Mouse (Mus musculus) bone marrow macrophage, adult 2 months (primary cell): ENCODE results near the gene Dtx3l. TPM values are rescaled to one million over a fixed set of nuclear protein-coding genes. Genes with fewer than 3 reads are reported as not detected.

Experiments used
- H3K27ac ChIP-seq: 2 replicates; pipeline ENCODE4 v1.5.1; 2012; ENCODE audit warnings: low read depth, low read length; ENCODE audit not compliant: insufficient read depth
- H3K4me1 ChIP-seq: 2 replicates; pipeline ENCODE4 v1.6.1; 2012; ENCODE audit warnings: low read length; ENCODE audit not compliant: control insufficient read depth, insufficient read depth
- H3K4me3 ChIP-seq: 2 replicates; pipeline ENCODE4 v1.5.1; 2012; ENCODE audit warnings: mild to moderate bottlenecking, low read length, moderate library complexity; ENCODE audit not compliant: insufficient read depth
- CTCF ChIP-seq: IDR thresholded peaks from 2 replicates; pipeline ENCODE4 v1.5.1; 2012; ENCODE audit warnings: low read depth, mild to moderate bottlenecking, low read length, moderate library complexity
- POLR2A ChIP-seq: IDR thresholded peaks from 2 replicates; pipeline ENCODE4 v1.6.1; 2012; ENCODE audit warnings: mild to moderate bottlenecking, low read depth, low read length, borderline replicate concordance
- polyA plus RNA-seq: library from polyadenylated mRNA; stranded (reverse); fragments of >200 nt; gene quantifications from 2 replicates; pipeline ENCODE4 v1.2.4, GENCODE M21; 2012; ENCODE audit not compliant: missing spikeins, insufficient read depth, insufficient read length

Dtx3l gene
- polyA plus RNA-seq, 1 experiment = 64.2 TPM

DNA sequence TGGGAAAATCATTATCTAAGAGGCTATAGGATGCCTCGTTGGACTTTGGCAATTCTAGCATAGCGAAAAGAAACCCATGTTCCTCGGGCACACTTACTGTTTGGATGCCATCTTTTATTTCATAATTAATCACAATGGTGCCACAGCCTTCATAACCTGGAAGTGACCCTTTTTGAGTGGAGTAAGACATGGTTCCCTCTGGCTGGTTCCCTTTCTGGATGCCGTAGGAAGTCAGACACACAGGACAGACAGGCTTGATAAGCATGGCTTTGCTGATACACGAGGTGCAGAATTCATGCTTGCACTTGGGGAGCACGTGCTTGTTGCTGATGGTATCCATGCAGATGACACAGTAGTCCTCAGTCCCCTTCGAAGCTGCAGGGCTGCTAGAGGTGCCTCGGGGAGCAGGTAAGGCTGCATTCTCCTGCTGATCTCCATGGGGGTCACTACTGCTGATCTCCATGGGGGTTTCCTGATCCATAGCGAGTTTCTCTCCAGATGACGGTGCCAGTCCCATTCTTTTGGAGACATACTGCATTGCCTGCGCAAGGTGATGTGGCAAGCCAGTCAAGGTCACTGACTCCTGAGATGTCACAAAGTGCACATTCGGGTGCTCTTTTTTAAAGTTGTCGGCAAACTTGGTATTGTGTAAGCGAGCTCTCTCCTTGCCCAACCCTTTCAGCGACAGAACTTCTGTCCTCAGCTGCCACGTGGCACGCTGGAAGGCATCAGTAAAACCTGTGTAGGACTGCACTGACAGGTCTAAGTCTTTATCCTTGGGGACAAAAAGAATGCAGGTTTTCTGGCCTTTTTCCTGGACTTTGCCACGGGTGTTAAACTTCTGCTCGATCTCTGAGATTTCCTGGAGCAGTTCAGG lies 6.5 kb downstream of the Dtx3l start:
- no peak overlapping the region for H3K4me3 ChIP-seq
- H3K4me1 ChIP-seq = peaks cover 17% of the 10 kb centered on the region
- TF ChIP-seq CTCF (no peak), POLR2A (no peak)
- no peak overlapping the region for H3K27ac ChIP-seq

DNA sequence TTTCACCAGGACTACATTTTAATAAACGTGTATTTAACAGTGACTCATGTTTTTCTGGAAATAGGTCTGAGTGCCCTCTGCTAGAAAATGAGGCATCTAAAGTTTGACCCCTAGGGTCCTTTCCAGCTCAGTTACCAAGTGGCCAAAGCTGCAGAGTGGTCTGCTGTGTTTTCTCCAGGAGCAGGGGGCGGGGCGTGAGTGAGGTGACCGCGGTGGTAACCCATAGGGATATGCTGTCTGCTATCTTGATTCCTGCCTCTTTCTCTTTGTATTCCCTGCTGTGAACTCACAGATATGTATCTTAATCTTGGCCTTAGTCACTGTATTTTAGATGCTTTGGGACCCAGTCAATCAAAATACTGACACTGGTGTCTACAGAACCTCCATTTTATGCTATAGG lies 14.6 kb downstream of the Dtx3l start:
- Histone ChIP-seq H3K4me1 (peaks cover 8% of the 10 kb centered on the region), H3K27ac (no peak overlapping the region), H3K4me3 (no peak overlapping the region)
- no peak for TF ChIP-seq CTCF
- TF ChIP-seq POLR2A = no peak

DNA sequence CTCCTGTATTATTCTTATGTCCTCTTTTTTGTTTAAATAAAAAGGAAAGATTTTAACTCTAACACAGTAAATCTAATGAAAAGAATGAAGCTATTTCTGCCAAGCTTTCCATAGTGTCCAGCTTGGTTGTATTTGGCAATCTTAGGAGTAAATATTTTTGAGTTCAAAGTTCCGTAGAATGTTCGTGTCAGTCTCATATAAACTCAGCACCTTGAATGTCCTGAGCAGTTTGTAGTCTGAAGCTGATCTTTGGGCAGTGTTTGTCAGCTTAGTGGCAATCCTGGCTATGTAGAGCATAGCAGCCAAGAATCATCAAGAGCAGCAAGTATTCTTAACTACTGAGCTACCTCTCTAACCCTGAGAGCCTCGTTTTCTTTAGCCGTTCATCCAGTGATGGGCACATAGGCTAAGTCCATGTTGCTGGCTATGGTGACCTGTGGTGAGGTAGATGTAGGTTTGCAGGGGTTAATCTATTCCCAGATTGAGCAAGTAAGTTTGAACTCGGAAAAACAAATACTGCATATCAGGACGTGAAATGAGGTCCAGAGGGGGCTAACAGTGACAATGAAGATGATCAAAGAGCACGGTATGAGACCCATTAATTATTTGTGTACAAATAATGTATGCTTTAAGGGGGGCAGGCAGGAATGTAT lies 15.3 kb downstream of the Dtx3l start:
- H3K27ac ChIP-seq = no peak overlapping the region
- no peak for TF ChIP-seq POLR2A
- no peak for TF ChIP-seq CTCF
- no peak overlapping the region for H3K4me3 ChIP-seq
- H3K4me1 ChIP-seq = peaks cover 14% of the 10 kb centered on the region

DNA sequence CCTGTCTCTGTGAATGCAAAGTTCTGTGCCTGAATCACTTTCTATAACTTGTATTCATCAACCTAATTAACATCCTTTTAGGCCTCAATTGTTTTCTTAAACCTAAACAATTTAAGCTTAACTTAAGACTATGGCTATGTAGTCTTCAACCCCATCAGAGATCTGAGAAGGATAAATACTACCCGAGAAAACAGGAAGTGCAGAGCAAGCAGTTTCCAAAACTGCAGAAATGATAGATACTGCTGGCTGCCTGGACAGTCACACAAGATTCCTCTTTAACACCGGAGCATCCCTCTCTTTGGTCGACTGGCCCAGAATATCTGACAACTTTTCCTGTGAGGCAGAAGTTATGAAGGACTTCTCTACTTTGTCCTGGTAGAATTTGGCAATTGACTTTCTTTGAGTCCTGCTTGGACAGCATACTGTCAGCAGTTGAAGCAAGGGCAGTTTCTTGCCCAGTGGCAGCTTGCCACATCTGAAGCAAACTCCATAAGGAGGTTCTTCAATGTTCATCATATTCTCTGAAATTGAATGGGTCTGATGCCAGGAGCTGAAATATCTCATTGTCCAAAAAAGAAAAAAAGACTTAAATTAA lies 16.6 kb downstream of the Dtx3l start:
- H3K4me1 ChIP-seq = peaks cover 16% of the 10 kb centered on the region
- no peak overlapping the region for H3K27ac ChIP-seq
- no peak for TF ChIP-seq POLR2A
- TF ChIP-seq CTCF = no peak
- no peak overlapping the region for H3K4me3 ChIP-seq

DNA sequence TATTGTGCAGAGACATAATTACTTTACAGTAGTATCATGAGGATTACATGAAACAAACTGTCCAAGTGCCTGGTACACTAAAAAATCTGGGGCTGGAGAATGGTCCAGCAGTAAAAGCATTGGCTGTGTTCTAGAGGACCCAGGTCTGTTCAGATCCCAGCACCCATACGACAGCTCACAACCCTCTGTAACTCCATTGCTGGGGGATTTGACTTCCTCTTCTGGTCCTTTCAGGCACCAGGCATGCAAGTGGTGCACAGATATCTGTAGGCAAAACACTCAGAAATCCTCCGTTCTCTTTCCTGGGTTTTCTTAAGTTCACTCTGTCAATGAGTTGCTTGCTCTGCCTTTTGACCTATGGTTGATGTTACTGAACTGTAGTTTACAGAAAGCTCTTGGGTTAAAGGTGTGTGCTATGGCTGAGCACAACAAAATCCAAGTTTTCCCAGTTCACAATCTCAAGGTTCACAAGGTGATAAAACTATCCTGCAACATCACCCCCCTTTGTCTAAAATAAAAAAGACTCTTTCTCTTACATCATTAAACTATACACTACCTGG lies 17.2 kb downstream of the Dtx3l start:
- Histone ChIP-seq H3K4me1 (peaks cover 16% of the 10 kb centered on the region), H3K27ac (no peak overlapping the region), H3K4me3 (no peak overlapping the region)
- TF ChIP-seq POLR2A (no peak), CTCF (no peak)

DNA sequence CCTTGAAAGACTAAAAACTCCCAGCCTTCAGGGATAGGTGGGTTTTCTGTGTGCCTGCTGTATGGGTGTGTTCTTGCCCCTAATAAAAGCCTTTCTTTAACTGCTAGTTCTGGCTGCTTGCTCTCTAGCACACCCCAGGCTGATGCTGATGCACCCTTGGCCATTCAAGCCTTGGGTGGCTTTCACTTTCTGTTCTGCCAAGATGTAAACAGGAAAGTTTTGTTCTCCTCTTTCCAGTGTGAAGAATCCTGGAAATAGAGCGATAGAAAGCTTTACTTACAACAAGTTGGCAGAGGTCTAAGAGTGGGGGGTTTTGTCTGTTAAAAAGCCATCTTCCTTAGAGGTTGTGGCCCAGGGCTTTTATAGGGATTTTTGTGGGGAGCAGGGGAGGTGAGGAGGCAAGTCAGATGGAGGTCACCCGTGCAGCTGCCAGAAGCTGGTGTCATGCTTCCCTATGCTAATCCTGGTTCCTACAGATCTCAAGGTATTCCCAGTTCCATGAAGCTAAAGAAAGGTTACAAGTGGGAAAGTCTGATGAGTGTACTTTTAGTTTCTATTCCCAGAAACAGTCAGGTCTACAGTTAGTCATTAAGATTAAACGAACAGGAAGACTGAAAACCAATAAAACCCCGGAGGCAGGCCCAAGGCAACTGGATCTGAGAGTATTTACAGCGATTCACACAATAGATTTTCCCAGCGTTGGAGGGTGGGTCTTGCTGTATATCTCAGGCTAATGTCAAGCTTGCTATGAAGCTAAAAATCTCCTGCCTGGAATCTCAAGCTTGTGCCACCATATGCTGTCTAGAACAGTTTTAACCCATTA lies 20.0 kb downstream of the Dtx3l start:
- peak overlapping the region; percentile 32; the same call in 1 of the 2 replicates for H3K4me3 ChIP-seq
- TF ChIP-seq POLR2A = no peak
- no peak for TF ChIP-seq CTCF
- H3K27ac ChIP-seq = peak overlapping the region; percentile 15; the same call in 1 of the 2 replicates
- H3K4me1 ChIP-seq = peaks cover 19% of the 10 kb centered on the region

DNA sequence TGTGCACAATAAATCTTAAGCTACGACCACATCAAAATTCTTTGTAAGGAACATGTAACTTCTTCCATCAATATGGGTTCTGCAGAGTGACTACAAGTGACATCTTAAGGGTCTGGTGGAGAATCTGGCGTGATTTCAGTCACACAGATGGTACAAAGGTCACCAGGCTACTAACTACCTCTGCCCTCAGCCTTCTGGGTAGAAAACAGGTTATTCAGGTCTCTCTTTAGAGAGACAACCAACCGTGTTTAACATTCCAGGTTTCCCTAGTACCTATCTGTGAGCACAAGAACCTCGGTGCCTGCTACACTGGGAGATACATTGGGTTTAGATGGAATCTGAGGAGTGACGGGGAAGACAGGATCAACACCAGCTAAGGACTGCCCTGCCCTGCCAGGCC lies 24.6 kb downstream of the Dtx3l start:
- peaks cover 11% of the 10 kb centered on the region for H3K4me1 ChIP-seq
- no peak for TF ChIP-seq POLR2A
- no peak for TF ChIP-seq CTCF
- no peak overlapping the region for H3K4me3 ChIP-seq
- H3K27ac ChIP-seq = no peak overlapping the region

DNA sequence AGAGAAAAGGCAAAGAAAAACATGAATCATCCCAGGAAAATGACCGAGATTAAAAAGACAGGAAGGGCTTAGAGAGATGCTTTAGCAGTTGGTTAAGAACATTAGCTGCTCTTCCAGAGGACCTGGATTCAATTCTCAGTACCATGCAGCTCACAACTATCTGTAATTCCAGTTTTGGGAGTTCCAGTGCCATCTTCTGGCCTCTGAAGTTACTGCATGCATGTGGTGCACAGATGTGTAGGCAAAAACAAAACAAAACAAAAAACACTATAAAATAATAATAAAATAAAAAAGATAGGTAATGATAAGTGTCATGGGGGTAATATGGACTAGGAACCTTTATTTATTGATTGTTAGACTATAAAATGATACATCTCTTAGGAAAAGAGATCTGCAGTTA lies 25.4 kb downstream of the Dtx3l start:
- TF ChIP-seq CTCF (no peak), POLR2A (no peak)
- Histone ChIP-seq H3K4me3 (no peak overlapping the region), H3K4me1 (peaks cover 4% of the 10 kb centered on the region), H3K27ac (no peak overlapping the region)

DNA sequence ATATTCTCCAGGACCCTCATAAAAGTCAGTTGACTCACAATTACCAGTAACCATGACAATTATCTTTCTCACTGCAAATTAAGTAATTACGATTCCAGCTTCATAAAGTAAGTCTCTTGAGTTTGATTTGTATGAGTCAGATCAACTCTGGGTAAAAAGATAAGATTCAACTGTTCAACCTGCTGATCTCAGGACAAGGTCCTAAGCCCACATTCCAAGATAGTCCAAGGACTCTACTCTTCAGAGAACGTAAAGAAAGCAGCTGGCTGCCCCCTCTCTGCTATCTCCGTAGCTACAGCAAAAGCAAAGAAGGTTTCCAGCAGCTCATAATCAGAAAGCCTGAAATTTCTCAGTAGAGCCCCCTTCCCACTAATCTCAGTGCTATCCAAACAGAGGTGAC lies 27.5 kb downstream of the Dtx3l start:
- no peak overlapping the region for H3K4me3 ChIP-seq
- TF ChIP-seq POLR2A (no peak), CTCF (no peak)
- no peak overlapping the region for H3K27ac ChIP-seq

More for the DNA sequence above, 27.5 kb downstream of the Dtx3l start:
- H3K4me1 ChIP-seq = peaks cover 11% of the 10 kb centered on the region
